Mouse (Mus musculus) liver, adult 2 months (tissue): ENCODE results near the gene Rsu1. TPM values are rescaled to one million over a fixed set of nuclear protein-coding genes. Genes with fewer than 3 reads are reported as not detected.

Experiments used
- DNase-seq: peaks from one replicate; pipeline ENCODE4 v3.0.0-alpha.2; 2011; ENCODE audit warnings: low read depth, low spot score; ENCODE audit errors: extremely low read depth
- H3K27ac ChIP-seq: fragments of 200-500 bp; replicated peaks from 2 replicates; pipeline ENCODE4 v1.5.1; 2012; ENCODE audit warnings: low read depth, mild to moderate bottlenecking, control low read depth, inconsistent platforms, low read length; ENCODE audit not compliant: insufficient read depth
- H3K27me3 ChIP-seq: fragments of 200-500 bp; 2 replicates; pipeline ENCODE4 v1.6.1; 2012; ENCODE audit warnings: mild to moderate bottlenecking, moderate library complexity, low read length, inconsistent platforms; ENCODE audit not compliant: control insufficient read depth, insufficient read depth
- H3K36me3 ChIP-seq: fragments of 200-500 bp; 2 replicates; pipeline ENCODE4 v1.6.1; 2012; ENCODE audit warnings: low read length, inconsistent platforms; ENCODE audit not compliant: control insufficient read depth, insufficient read depth
- H3K4me1 ChIP-seq: fragments of 200-500 bp; 2 replicates; pipeline ENCODE4 v1.6.1; 2011; ENCODE audit warnings: low read length; ENCODE audit not compliant: control insufficient read depth, insufficient read depth
- H3K4me3 ChIP-seq: fragments of 200-500 bp; 2 replicates; pipeline ENCODE4 v1.5.1; 2011; ENCODE audit warnings: low read depth, mild to moderate bottlenecking, control low read depth, low read length, moderate library complexity; ENCODE audit not compliant: insufficient read depth
- H3K79me2 ChIP-seq: fragments of 200-500 bp; 2 replicates; pipeline ENCODE4 v1.6.1; 2012; ENCODE audit warnings: inconsistent platforms, mild to moderate bottlenecking, low read length, moderate library complexity; ENCODE audit not compliant: control insufficient read depth, insufficient read depth
- H3K9ac ChIP-seq: fragments of 200-500 bp; 2 replicates; pipeline ENCODE4 v1.6.1; 2012; ENCODE audit warnings: low read depth, mild to moderate bottlenecking, control low read depth, inconsistent platforms, low read length
- CTCF ChIP-seq: fragments of 200-500 bp; IDR thresholded peaks from 2 replicates; pipeline ENCODE4 v1.5.1; 2011; ENCODE audit warnings: low read depth, low read length, control low read depth
- POLR2A ChIP-seq: fragments of 200-500 bp; IDR thresholded peaks from 2 replicates; pipeline ENCODE4 v1.6.1; 2011; ENCODE audit warnings: low read length, control low read depth; ENCODE audit not compliant: insufficient read depth; ENCODE audit errors: extremely low read depth
- WGBS: fragments of 180-500 bp; shearing (Covaris S2); methylation state at CpG from one replicate; pipeline ENCODE4 v1.1.7; 2018; 5-methylcytosine and 5-hydroxymethylcytosine counted together
- polyA plus RNA-seq: library from polyadenylated mRNA; depleted of rRNA; stranded (reverse); fragments of >200 nt; gene quantifications from 2 replicates; pipeline ENCODE4 v1.2.3, GENCODE M21; 2012; rRNA removed
- total RNA-seq: library from RNA; depleted of rRNA; stranded (reverse); fragments of >200 nt; gene quantifications from 2 replicates; pipeline ENCODE4 v1.2.3, GENCODE M21; 2014; rRNA removed

The Rsu1 gene
- total and polyA plus RNA-seq, 2 experiments = 17.9 to 31.5 TPM

DNA sequence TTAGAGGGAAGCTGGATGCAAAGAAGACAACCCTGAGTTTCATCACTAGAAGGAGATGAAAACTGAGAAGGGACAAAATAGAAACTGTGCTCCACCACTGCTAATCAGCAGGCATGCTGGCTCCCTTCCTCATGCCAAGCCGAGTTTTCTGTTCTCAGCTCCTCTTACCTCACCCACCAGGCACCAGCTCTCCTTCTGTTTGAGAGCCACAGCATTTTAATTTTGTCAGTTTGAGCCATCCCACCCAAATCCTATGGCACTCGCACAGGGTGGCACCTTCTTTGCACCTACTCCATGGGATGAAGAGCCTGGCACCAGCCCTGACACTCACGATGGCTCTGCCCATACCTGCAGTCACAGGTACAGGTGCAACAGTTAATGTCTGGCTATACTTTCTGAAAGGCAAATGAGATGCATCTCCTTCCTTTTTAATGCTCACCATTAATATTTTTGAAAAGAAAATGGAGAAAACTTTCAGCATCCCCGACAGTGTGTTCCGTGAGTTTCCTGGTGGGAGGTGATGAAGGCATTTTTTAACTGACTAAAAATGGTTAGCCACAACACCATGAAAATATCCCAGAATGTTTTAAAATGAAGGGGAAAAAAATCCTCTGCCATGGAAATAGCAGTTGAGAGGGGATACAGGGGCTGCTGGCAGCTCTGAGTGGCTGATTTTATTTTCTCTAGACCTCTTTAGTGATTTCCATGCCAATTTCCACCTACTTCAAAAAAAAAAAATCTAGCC, 210.6 kb downstream of the Rsu1 start:
- no peaks in the 10 kb centered on the region for H3K79me2 ChIP-seq
- no peak overlapping the region for H3K27ac ChIP-seq
- TF ChIP-seq POLR2A (no peak), CTCF (no peak)
- H3K36me3 ChIP-seq = no peaks in the 10 kb centered on the region
- H3K27me3 ChIP-seq = no peaks in the 10 kb centered on the region
- H3K4me3 ChIP-seq = no peak overlapping the region
- no peak for DNase-seq
- H3K9ac ChIP-seq = no peak overlapping the region
- H3K4me1 ChIP-seq = no peaks in the 10 kb centered on the region
- 89% methylated on average over 5 of the region's 5 CpGs for WGBS

DNA sequence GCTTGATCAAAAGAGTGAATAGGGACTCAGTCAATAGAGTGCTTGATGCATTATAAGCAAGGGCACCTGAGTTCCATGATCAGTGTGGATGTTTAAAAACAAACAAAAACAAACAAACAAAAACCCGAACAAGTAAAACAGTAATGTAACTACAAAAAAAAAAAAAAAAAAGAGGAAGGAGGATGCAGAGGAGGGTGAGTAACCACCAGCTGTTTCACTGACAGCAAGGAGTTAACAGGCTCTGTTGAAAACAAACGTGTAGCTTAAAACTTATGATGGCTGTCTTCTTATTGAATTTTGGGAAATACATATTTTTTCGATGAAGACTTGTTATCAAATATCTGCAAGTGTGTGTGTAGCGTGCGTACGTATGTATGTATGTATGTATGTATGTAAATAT, 222.6 kb downstream of the Rsu1 start:
- no peak for DNase-seq
- Histone ChIP-seq H3K79me2 (no peaks in the 10 kb centered on the region), H3K9ac (no peak overlapping the region), H3K4me3 (no peak overlapping the region), H3K36me3 (no peaks in the 10 kb centered on the region), H3K4me1 (no peaks in the 10 kb centered on the region), H3K27me3 (no peaks in the 10 kb centered on the region), H3K27ac (no peak overlapping the region)
- TF ChIP-seq POLR2A (no peak), CTCF (no peak)
- 84% methylated on average over 6 of the region's 6 CpGs for WGBS

DNA sequence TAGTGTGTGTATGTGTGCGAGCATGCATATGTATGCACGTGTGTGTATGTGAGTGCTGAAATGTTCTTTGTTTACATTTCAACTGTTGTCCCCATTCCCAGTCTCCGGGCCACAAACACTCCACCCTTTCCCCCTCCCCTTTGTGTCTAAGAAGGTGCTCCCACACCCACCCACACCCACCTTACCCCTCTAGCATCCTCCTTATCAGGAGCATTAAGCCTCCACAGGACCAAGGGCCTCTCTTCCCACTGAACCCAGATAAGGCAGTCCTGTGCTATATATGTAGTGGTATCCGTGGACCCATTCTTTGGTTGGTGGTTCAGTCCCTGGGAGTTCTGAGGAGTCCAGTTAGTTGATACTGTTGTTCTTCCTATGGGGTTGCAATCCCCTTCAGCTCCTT, 226.7 kb downstream of the Rsu1 start:
- no peak for DNase-seq
- no peak overlapping the region for H3K27ac ChIP-seq

DNA sequence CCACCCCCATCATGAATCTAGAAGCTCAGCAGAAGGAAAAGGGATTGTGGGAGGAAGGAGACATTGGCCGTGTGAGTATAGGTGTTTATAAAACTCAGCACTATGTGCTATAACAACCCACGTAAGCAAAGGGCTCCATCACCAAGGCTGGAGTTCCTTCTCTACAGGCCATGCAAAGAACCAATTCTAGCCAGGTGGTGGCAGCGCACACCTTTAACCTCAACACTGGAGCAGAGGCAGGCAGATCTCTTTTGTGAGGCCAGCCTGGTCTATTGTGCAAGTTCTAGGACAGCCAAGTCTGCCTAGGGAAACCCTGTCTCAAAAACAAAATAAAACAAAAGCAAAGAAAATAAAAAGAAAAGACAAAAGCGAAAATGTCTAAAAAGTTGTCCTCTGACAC, 231.4 kb downstream of the Rsu1 start:
- H3K27ac ChIP-seq = no peak overlapping the region
- DNase-seq = no peak
- no peak overlapping the region for H3K9ac ChIP-seq
- H3K79me2 ChIP-seq = no peaks in the 10 kb centered on the region
- WGBS = 95% methylated on average over 4 of the region's 4 CpGs
- H3K36me3 ChIP-seq = no peaks in the 10 kb centered on the region
- H3K4me1 ChIP-seq = no peaks in the 10 kb centered on the region
- no peaks in the 10 kb centered on the region for H3K27me3 ChIP-seq
- no peak overlapping the region for H3K4me3 ChIP-seq
- TF ChIP-seq CTCF = no peak
- TF ChIP-seq POLR2A = no peak

More for the DNA sequence above, 226.7 kb downstream of the Rsu1 start:
- Histone ChIP-seq H3K36me3 (no peaks in the 10 kb centered on the region), H3K9ac (no peak overlapping the region), H3K27me3 (no peaks in the 10 kb centered on the region), H3K79me2 (no peaks in the 10 kb centered on the region), H3K4me1 (no peaks in the 10 kb centered on the region), H3K4me3 (no peak overlapping the region)
- no peak for TF ChIP-seq CTCF
- no peak for TF ChIP-seq POLR2A
- 86% methylated on average over 4 of the region's 4 CpGs for WGBS

DNA sequence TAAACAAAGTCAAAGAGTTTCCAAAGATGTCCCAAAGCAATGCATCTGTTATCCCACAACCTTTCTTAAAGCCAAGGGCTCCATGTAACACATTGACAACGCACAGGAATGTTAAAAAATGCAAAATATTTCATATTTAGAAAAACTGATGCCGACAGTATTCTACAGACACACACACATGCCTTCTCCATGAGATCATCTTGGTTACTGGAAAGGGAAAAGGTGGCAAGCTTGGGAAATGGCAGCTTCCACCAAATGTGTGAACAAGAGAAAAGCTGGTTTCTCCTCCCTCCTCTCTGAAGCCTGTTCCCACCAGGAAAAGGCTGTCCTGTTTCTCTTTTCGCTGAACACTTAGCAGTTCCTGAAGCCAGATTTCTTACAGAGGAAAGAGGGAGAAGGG, 232.4 kb downstream of the Rsu1 start:
- TF ChIP-seq CTCF (no peak), POLR2A (no peak)
- Histone ChIP-seq H3K36me3 (no peaks in the 10 kb centered on the region), H3K27me3 (no peaks in the 10 kb centered on the region), H3K27ac (no peak overlapping the region), H3K4me3 (no peak overlapping the region), H3K4me1 (no peaks in the 10 kb centered on the region), H3K9ac (no peak overlapping the region), H3K79me2 (no peaks in the 10 kb centered on the region)
- no peak for DNase-seq
- 67% methylated on average over 3 of the region's 3 CpGs for WGBS

Other genes with a start within 250 kb of the Rsu1 start
- gene Cubn, start 220.4 kb upstream of the Rsu1 start, total RNA-seq = 0.07 TPM in 1 of 2 replicates, not detected in the other
- gene Cubn, start 220.4 kb upstream of the Rsu1 start, polyA plus RNA-seq = not detected in 2 replicates